Mouse (Mus musculus) adrenal gland, postnatal 36 days (tissue): ENCODE results near the gene Cacna1c. TPM values are rescaled to one million over a fixed set of nuclear protein-coding genes. Genes with fewer than 3 reads are reported as not detected.
A peak's percentile ranks its signal among the peaks of the same experiment; 100 is the strongest.

Source experiments
- DNase-seq, 2 experiments: peaks; one replicate each; pipeline ENCODE4 v3.0.0; 2021; ENCODE audit warnings: mixed read lengths in 1 of 2
- total RNA-seq, 2 experiments: library from RNA; stranded (reverse); gene quantifications; 2 replicates each; pipeline ENCODE4 v1.2.3; 2021

Gene Cacna1c
- total RNA-seq, 2 experiments from 2014 or later, result 85.2 to 128 TPM

DNA sequence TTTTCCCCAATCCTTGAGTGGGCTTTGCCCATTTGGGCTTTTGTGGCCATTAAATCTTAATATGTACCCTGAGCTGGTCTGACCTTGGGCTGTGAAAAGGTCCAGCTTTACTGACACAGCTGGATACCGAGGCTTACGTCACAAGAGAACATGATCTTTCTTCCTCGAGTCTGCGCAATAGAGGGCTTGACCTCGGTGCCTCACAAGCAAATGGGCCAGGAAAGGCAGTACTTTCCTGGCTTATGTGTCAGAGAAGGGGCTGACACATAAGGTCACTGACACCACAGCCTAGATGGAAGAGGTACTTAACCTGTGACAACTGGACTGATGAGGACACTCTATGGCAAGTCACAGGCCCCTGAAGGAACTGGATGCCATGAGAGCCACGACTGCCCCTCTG lies 453.5 kb downstream of the Cacna1c start:
- peak; percentile 22 to 26 for DNase-seq

DNA sequence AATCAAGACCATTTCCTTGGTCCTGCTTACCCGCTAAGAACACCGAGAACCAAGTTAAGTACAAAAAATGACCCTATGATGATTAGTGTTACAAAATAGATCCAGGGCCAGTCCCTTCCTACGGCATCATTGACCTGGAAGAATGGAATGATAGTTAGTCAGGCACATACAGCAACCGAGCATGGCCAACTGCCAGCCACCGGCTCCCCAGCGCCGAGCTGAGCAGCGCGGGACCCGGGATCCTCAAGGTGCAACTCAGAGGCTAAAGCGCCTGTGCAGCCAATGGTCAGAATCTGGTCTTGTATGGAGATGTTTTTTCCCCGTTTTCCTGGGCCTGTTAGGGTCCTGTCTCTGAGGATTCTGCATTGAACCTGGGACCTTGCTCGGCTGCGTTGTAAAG lies 454.4 kb downstream of the Cacna1c start:
- peak; percentile 24 to 42 for DNase-seq

DNA sequence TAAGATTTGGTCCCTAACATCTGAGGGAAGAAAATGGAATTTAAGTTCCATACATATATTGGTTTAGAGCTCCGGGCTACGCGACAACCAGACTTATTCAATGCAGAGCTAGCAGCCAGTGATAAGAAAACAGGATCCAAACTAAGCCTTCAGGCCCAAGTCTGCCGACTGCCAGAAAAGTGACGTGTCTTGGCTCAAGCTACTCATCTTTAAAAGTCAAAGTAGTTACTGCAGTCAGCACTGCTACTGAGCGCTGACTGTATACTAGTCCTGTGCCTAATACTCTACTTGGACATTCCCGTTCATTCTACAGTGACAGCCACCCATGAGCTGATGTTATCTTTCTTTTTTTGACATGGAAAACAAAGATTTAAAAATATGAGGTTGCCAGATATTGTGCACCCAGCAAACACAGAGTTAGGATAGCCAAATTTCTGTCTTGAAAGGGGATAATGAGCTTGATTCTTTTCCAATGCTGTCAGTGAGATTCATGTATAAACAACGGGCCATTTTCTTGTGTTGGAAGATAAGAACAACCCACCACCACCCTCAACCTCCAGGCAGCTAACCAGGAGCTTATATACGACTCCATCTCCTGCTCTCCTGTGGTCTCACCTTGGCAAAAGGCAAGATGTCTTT lies 456.1 kb downstream of the Cacna1c start:
- peak; percentile 47 to 67 for DNase-seq

DNA sequence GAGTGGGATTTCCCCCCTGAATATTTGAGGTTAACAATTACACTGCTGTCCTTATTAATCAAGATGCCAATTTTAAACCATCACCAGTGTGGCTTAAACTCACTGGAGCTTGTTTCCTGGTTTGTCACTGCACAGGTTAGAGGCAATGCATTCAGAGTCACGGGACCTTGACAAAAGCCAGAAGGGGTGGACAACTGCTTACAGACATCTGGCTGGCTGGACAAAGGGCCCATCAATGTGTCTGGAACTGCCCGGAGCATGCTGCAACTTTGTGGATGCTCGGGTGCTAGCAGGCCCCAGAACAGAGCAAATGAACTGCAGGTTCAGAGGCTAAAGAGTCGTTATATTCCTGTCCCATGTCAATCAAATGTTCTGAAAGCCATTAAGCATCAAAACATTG lies 456.9 kb downstream of the Cacna1c start:
- DNase-seq, result no peak

DNA sequence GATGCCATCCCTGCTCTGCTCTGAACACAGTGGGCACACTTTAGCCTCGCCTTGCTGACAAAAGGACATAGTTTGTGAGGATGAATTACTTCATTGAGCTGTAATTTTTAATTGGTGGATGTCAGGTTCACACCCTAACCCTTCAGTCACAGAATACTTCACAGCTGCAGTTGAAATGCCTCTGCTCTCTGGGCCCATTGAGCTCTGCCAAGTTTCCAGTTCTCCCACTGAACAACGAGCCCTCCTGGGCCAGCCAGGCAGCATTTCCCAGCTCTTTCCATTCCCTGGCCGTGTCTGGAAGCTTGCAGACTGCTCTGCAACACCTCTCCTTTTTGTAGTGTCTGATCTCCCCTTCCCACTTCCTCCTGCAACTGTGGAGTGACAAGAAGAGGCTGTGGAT lies 457.6 kb downstream of the Cacna1c start:
- no peak for DNase-seq

DNA sequence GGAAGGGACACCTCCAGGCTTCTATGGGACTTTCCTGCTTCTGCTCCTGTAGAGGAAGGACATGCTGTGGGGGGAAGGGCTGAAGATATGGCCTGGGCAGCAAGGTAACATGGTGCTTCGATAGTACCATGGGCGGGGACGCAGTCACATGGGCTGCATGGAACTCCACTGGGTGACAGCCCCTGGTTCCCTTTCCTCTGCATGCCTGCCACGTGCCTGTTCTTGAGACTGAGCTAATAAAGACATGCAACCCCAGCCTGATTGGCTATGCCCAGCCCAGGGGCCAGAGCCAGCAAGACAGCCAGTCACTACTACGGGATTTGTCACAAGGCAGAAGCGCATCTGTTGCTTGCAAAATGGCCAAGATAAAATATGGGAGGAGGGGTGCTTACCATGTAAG lies 459.1 kb downstream of the Cacna1c start:
- DNase-seq, result no peak

DNA sequence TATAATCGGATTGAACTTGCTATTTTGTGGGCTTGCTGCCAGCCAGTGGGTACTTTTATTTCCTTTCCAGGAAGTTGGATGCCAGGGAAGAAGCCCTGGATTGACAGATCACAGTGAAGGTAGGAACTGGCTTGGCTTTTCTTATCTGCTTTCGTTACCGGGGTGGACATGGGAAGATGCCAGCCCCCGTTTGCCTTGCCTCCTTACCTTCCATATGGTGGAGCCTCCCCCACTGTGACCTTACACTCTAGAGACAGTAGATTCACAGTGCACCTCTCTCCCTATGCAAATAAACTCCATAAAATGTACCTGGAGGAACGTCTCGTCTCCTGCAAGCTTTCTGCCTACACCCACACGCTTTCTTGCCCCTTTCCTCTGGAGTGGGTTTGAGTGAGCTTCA lies 459.7 kb downstream of the Cacna1c start:
- no peak for DNase-seq

DNA sequence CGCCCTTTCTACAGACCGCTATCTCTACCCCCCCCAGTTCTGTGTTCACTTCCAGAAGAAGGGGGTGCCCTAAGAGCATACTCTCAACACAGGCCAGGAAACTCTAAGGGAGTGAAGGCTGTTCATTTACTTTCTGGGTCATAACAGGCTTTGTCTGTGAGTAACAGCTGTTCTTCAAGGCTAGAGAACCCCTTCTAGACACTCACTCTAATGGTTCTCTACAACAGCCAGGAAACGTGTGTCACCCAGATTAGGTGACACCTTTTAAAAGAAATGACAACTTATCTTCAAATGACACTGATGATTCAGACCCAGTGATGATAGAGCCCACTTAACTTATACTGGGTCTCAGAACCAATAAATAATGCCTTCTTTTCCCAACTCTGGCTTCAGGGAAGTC lies 461.1 kb downstream of the Cacna1c start:
- no peak for DNase-seq

DNA sequence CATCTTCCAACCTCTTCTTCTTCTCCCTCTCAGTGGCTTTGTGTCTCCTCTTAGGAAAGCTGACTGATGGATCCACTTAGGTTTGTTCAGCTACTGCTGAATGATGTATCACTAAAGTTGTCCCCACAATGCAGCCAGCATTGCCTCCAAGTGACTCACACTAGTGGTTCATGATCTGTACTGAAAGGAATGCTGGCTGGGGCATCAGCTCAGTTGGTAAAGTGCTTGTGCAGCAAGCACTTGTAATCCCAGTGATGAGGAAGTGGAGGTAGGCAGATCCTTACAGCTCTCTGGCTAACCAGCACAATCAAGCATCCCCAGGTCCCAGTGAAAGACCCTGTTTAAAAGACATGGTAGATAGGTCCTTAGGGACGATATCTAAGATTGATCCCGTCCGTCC lies 464.3 kb downstream of the Cacna1c start:
- peak; percentile 33 to 41 for DNase-seq

DNA sequence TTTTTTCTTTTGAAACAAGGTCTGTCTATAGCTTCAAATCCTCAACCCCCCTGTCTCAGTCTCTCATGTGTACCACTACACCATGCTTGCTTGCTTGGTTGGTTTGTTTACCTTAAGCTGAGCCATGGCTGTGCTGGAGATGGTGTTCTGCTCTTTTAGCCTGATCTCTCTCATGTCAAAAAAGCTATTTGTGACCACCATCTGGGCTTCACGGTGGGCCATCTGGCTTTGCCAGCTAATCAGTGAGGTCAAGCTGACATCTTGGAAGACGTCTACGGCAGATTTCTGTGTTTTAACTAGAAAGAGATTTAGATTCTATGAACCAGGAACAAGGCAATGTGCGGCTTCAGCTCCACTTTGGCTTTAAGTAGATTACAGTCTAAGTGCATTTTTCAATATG lies 471.3 kb downstream of the Cacna1c start:
- DNase-seq, result no peak

DNA sequence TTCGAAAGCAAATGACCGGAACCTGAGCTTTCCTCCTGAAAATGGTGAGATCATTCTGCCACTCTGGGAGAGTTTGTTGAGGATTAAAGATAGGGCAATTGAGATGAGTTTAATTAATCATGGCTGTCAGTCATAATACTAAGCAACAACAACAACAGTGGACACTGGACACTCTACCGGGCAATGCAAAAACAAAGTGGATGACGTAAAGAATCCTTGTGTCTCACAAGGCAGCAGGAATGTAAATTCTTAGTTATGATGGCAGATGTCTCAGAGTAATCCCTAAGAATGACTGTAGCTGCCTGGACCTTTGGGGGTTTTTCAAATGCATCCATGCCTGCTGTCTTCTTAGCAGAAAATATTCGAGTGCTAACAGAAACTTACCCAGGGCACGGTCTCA lies 471.8 kb downstream of the Cacna1c start:
- DNase-seq, result no peak

DNA sequence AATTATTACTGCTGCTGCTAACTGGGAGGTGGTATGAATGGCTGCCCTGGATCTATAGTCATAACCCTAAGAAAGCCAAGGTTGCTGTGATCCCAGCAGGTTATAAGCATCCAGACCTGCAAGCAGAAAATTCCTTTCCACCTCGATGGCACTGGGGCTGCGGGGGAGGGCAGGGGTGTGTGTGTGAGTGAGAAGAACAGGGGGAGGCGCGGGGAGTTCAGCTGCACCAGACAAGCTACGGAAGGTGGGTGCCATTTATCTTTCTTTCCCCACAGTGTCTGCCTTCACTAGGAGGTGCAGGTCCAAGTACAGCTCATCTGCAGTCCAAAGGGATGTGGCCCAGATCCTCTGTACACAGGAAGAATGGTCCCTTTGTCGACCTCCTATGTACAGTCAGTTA lies 473.9 kb downstream of the Cacna1c start:
- no peak for DNase-seq

DNA sequence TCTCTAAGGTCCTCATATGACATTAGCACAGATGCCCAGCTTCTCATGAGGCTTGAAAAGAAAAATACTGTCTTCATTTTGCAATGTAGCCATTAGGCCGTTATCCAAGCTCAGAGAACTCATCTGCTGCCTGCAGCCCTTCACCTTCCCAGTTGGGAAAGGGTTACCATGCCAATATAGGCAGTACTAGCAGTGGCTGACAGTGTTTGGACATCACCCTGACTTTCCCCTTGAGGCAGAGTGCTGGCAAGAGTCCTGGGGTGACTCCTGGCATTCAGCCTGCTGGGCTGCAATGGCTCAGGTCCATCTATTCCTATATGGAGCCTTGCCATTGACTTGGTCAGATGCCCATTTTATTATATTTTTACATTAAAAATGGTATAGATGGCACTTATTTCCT lies 476.7 kb downstream of the Cacna1c start:
- peak in 1 of 2 experiments; percentile 20 for DNase-seq

DNA sequence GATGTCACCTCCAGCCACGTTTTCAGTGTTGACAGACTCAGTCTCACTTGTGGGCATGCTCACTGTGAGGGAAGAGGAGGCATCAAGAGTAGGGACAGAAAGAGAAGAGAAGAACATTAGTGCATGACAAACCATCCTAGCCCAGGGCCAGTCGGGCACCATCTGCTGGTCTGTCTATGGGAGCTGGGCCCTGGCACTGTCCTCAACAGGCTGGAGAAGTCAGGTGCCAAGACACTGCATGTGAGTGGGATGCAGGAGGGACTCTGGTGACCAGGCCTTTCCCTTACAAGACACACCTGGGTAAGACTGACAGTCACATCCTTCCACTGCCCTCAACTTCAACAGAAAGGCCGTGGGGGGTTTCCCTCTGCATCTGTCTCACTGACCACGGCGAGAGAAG lies 482.9 kb downstream of the Cacna1c start:
- no peak for DNase-seq

DNA sequence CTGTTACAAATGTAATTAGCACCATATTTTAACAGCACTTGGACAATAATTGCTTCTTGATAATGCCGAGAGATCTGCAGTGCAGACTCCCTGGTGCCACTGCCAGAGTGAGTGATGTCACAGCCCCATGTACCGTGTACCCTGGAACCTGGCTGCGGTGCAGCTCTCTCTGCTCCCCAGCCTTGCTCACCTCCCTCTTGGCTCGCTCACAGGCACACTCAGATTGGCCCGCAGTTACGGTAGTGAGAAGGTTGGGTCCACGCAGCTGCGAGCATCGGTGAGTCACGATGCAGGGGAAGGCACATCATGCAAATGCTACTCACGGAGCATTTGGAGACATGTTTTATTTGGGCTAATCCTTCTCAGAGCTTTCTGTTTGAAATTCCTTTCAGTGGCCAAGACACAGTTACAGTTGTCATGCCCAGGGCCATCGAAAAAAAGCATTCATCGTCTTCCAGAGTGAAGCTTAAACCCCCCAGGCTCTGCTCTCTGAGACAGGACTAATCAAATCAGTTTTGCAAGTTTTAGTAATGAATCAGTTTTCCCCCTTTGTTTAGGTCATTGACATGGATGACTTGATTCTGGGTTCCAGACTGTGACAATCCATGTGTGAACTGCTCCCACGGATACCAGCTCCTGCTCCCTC lies 484.4 kb downstream of the Cacna1c start:
- no peak for DNase-seq

DNA sequence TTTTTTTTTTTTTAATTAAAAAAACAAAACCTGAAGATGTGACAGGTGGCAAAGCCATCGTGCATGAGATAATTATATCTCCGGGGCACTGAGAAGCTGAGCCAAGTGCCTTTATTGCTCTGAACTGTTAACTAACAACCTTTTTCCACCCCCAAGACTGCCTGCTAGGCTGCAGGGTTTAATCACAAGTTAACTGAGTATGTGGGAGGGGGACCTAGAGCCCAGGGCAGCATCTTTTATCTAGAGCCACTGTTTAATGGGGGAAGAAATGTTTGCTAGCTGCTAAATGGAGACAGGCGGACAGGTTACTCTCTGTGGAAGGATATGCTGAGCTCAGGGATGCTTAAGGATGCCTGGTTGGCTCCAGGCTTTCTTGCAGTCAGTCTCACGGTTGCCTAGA lies 489.2 kb downstream of the Cacna1c start:
- DNase-seq, result no peak

DNA sequence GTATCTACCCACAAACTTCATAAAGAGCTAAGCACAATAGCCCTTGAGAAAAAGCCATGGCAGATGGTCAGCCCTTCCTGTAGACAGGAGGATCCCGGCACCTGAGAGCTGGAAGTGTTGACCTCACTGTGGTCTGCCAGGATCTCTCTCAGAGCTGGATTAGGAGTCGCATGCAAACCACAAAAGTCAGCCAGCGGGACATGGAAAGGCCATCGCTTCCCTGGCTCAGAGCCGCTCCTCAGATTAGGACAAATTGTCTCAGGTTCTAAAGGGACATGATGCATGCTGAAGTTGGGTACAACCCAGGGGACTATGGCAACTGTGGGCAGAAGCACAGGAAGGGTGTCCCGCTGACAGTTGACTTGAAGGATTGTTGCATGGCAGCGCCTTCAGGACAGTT lies 490.4 kb downstream of the Cacna1c start:
- no peak for DNase-seq

DNA sequence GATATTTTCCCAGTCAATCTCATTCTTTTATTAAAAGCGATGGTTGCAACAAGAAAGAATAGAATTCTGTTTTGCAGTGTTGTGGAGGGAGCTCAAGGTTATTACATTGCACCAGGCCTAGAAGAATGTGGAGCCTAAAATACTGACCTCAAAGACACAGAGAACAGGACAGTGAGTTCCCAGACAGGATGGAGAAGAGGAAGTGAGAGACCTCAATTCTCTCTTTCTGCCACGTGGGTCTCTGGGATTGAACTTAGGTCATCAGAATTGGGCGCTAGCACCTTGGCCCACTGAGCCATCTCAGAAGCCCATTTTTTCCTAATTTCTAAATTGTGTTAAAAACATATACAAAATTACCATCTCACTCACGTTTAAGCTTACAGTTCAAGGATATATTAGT lies 501.6 kb downstream of the Cacna1c start:
- no peak for DNase-seq

DNA sequence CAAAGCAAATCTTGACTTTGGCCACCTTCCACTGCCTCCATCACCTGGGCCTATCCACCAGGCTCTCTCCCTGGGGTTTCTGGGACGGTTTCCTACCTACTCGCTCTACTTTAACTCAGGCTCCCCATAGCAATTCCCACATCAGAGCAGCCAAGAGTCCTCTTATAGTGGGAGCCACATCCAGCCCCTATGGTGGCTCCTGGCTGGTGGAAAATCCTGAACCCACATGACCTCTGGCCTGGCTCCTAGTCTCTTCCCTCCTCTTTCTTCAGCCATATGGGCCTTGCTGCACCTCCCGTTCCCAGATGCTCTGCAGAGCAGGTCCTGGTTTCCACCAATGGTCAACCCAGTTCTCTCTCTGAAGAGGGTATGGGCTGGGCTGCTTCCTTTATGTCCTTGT lies 506.8 kb downstream of the Cacna1c start:
- DNase-seq, result no peak

DNA sequence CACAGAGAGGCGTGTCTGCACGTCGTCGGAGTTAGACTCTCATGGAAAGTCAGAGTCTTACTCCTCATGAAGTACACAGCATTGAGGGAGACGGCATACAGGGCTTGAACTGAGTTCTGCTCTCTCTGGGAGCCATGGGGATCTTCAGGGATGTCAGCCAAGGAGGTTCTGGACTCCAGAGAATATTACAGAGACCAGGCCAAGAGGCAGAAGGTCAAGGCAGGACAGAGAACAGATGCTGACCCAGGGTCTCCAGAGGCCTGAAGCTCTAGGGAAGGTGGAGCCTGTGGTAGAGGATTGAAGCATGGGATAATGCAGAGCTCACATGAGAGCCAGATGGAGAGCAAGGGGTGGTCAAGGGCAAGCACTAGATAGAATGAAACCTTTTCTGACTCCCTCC lies 507.4 kb downstream of the Cacna1c start:
- DNase-seq, result peak in 1 of 2 experiments; percentile 31

DNA sequence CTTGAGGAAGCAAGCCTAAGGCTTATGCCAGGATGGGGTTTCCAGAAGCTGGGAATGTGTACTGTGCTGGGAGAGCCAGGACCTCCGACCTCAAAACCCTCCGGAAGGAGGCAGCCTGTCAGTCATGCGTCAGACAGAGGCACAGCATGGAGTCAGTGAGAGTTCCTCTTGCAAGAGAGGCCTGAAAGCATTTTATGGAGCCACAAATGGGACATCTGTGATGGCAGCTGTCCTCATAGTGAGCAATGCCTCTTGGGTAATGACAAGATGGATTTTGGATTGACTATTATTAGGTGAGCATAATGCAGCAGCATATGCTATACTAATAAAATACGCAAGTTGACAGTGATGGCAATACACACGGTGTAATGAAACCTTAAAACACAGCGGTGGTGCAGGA lies 515.4 kb downstream of the Cacna1c start:
- no peak for DNase-seq

DNA sequence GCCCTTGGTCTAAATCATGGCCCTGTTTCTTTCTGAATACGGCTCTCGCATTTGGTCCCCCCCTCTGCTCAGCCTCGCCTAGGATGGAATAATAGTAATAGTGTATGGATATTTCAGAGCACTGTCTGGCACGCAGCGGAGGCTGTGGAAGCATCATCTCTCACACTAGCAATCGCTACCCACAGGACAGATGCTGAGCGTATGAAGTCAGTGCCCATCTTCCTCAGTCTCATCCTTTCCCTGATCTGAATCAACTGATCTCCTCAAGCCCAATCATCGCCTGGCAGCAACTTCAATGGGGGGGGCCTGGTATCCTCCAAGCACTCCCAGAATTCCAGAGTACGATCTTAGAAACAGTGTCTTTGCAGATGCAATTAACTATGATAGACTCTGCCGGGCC lies 518.2 kb downstream of the Cacna1c start:
- no peak for DNase-seq

DNA sequence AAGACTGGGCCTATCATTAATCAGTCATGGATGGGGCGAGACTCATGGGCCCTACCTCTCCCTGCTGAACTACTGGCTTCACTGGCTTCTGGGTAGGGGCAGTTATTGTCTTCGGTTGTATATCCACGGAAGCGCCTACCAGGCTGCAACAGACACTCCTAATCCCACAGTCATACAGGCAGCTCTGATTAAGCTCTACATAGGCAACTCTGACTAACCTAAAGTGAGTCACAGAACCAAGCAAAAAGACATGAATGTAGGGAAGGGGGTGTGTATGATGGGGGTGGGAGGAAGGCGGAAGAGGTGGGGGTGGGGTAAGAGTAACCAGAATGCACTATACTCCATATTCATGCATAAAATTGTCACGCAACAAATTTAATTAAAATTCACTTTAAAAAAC lies 518.9 kb downstream of the Cacna1c start:
- DNase-seq, result no peak

DNA sequence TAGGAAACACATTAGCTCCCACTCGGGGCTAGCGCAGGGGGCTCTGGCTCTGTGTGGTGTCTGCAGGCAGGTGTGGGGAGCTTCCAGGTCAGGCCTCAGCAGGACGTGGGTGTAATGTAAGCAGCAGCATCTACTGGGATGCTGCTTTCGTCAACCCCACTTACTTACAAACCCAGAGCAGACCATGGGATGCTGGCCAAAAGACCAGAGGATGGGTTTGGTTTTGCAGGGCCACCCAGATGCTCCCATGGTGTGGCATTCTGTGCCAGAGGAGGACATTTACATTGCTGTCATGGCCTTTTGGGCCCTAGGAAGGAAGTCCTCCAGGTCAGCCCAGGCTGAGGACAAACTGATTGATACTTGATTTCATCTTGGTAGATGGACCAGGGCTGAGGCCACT lies 521.4 kb downstream of the Cacna1c start:
- DNase-seq, result no peak
